Mouse (Mus musculus): ENCODE measurements around the gene Cd200. TPM values are rescaled to one million over a fixed set of nuclear protein-coding genes. Genes with fewer than 3 reads are reported as not detected.
"Not testable (repeated sequence)": the region's sequence is repeated elsewhere in the genome, so short reads cannot be mapped to it uniquely, and the experiment has no call there.

Cd200 gene
- total RNA-seq, 2 experiments from 2014 or later, result 175 to 176 TPM

- DNase-seq (ENCODE audit: low spot score in 2 of 2), result no peak
These were observed 30.5 kb downstream of the Cd200 start for GRCm38 (mm10) chr16:45378147-45378943.

GRCm38 (mm10) chr16:45377332-45377731 lies 31.5 kb downstream of the Cd200 start:
- no peak for DNase-seq (ENCODE audit: low spot score in 2 of 2)

- no peak for DNase-seq (ENCODE audit: low spot score in 2 of 2)
These were observed 32.0 kb downstream of the Cd200 start for GRCm38 (mm10) chr16:45376812-45377211.

GRCm38 (mm10) chr16:45376294-45376693 lies 32.6 kb downstream of the Cd200 start:
- DNase-seq (ENCODE audit: low spot score in 2 of 2), result no peak

- DNase-seq (ENCODE audit: low spot score in 2 of 2), result no peak
These were observed 33.2 kb downstream of the Cd200 start for GRCm38 (mm10) chr16:45375506-45376225.

- DNase-seq (ENCODE audit: low spot score in 2 of 2), result no peak
These were observed 34.8 kb downstream of the Cd200 start for GRCm38 (mm10) chr16:45374074-45374473.

- DNase-seq (ENCODE audit: low spot score in 2 of 2), result no peak
These were observed 37.8 kb downstream of the Cd200 start for GRCm38 (mm10) chr16:45371076-45371475.

GRCm38 (mm10) chr16:45369285-45369965 lies 39.4 kb downstream of the Cd200 start:
- no peak for DNase-seq (ENCODE audit: low spot score in 2 of 2)

GRCm38 (mm10) chr16:45366111-45366510 lies 42.7 kb downstream of the Cd200 start:
- no peak for DNase-seq (ENCODE audit: low spot score in 2 of 2)

GRCm38 (mm10) chr16:45365353-45365752 lies 43.5 kb downstream of the Cd200 start:
- no peak for DNase-seq (ENCODE audit: low spot score in 2 of 2)

- no peak for DNase-seq (ENCODE audit: low spot score in 2 of 2)
These were observed 44.2 kb downstream of the Cd200 start for GRCm38 (mm10) chr16:45364627-45365026.

GRCm38 (mm10) chr16:45363480-45364045 lies 45.3 kb downstream of the Cd200 start:
- no peak for DNase-seq (ENCODE audit: low spot score in 2 of 2)

- no peak for DNase-seq (ENCODE audit: low spot score in 2 of 2)
These were observed 47.4 kb downstream of the Cd200 start for GRCm38 (mm10) chr16:45361450-45361849.

- DNase-seq (ENCODE audit: low spot score in 2 of 2), result not testable (repeated sequence)
These were observed 50.4 kb downstream of the Cd200 start for GRCm38 (mm10) chr16:45358441-45358840.

GRCm38 (mm10) chr16:45357134-45357533 lies 51.7 kb downstream of the Cd200 start:
- DNase-seq (ENCODE audit: low spot score in 2 of 2), result no peak

GRCm38 (mm10) chr16:45352875-45353274 lies 56.0 kb downstream of the Cd200 start:
- no peak for DNase-seq (ENCODE audit: low spot score in 2 of 2)

- no peak for DNase-seq (ENCODE audit: low spot score in 2 of 2)
These were observed 58.1 kb downstream of the Cd200 start for GRCm38 (mm10) chr16:45350767-45351166.

- DNase-seq (ENCODE audit: low spot score in 2 of 2), result no peak
These were observed 59.1 kb downstream of the Cd200 start for GRCm38 (mm10) chr16:45349523-45350298.

GRCm38 (mm10) chr16:45348238-45348637 lies 60.6 kb downstream of the Cd200 start:
- not testable (repeated sequence) for DNase-seq (ENCODE audit: low spot score in 2 of 2)

GRCm38 (mm10) chr16:45346930-45347387 lies 61.9 kb downstream of the Cd200 start:
- DNase-seq (ENCODE audit: low spot score in 2 of 2), result no peak

GRCm38 (mm10) chr16:45346367-45346766 lies 62.5 kb downstream of the Cd200 start:
- no peak for DNase-seq (ENCODE audit: low spot score in 2 of 2)
